Mouse (Mus musculus) spleen, adult 12 weeks (tissue): ENCODE measurements around the gene Ptpa.
"Not testable (repeated sequence)": the region's sequence is repeated elsewhere in the genome, so short reads cannot be mapped to it uniquely, and the experiment has no call there.

Experiments used
- DNase-seq: peaks from one replicate; pipeline ENCODE4 v3.0.0; 2022; ENCODE audit warnings: low spot score

Gene Ptpa

DNA sequence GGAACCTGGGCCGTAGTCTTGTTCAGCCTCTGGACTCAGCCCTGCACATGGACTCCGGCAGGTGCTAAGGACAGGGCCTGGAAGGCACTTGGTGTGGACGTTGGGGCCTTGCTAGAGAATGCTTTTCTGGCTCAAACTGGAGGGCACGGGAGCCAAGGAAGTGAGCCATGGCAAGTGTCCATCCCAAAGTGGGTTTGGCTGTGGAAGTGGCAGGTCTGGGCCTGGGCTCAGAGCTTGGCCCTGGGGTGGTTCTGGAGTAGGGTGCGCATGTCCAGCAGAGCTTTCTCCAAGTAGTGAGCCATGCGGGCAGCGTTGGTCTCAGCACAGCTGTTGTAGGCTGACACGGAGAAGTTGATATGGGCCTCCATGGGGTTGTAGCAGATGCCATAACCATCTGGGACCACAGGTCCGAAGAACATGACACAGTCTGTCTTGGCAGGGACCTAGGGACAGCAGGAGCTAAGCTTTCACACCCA is 13.4 kb upstream of the Ptpa start:
- DNase-seq = no peak

DNA sequence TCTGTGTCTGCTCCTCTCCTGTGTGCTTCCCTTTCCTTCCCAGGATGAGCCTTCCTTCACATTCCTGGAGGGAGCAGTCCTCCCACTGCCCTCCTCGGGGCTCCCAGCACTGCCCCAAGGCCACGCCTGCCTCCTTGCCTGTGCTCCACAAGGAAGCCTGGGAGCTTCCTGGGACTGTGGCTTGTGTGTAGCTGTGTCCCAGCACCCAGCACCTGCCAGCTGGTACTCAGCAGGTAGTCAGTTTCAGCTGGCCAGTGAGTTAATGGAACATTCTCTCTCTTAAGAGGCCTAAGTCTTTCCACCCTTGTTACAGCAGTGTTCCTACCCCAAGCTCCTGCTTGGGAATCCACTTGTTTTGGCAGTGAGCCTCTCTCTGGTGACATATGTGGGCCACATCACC is 13.0 kb upstream of the Ptpa start:
- no peak for DNase-seq

DNA sequence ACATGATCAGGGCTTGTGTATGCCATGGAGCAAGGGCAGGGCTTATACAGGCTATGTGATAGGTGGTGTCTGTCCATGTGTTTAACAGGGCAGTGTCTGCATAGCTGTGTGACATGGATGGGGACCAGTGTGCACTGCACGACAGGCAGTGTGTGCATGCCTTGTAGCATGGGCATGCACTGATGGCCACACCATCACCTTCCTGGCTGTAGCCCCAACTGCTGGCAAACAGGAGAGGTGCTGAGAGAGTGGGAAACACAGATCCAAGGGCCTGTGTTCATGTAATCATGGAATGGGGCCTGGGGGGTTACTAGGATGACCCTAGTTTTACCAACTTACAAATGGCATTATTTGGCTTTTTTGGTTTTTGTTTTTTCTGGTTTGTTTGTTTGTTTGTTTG is 12.0 kb upstream of the Ptpa start:
- DNase-seq = no peak

- DNase-seq = no peak
Observed at GRCm38 (mm10) chr2:30407221-30407620, 8.6 kb upstream of the Ptpa start.

- DNase-seq = no peak
Observed at GRCm38 (mm10) chr2:30407778-30408177, 8.1 kb upstream of the Ptpa start.

- no peak for DNase-seq
Observed at GRCm38 (mm10) chr2:30408452-30409100, 7.3 kb upstream of the Ptpa start.

DNA sequence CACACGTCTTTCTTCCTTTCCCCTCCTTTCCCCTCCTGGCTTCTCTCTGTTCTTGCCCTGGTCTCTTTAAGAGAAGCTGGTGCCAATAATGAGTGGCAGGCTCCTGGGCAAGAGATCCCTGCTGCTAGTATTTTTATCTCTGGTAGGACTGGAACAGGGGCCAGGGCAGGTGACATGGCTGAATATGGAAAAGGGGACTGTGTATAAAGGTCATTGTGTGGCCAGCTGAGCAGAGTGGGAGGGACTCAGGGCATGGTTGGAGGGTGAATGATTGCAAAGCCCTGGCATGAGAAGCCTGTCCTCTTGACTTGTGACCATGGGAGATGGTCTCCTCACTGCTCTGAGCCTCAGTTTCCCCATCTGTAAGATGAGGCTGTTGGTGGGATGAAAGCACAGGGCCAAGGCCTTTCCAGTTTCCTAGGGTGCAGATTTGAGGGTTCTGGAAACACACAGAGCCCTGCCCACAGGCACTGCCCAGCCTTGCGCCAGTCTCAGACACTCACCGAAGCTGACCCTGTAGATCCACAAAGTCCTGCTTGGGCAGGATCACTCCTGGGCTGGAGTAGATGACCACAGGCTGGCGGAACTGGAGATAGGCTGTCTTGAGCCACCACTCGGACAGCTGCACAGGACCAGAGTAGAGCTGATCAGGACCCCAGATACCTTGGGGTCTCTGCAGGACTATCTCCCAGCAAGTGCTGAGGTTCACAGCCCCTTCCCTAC is 6.2 kb upstream of the Ptpa start:
- DNase-seq = no peak

DNA sequence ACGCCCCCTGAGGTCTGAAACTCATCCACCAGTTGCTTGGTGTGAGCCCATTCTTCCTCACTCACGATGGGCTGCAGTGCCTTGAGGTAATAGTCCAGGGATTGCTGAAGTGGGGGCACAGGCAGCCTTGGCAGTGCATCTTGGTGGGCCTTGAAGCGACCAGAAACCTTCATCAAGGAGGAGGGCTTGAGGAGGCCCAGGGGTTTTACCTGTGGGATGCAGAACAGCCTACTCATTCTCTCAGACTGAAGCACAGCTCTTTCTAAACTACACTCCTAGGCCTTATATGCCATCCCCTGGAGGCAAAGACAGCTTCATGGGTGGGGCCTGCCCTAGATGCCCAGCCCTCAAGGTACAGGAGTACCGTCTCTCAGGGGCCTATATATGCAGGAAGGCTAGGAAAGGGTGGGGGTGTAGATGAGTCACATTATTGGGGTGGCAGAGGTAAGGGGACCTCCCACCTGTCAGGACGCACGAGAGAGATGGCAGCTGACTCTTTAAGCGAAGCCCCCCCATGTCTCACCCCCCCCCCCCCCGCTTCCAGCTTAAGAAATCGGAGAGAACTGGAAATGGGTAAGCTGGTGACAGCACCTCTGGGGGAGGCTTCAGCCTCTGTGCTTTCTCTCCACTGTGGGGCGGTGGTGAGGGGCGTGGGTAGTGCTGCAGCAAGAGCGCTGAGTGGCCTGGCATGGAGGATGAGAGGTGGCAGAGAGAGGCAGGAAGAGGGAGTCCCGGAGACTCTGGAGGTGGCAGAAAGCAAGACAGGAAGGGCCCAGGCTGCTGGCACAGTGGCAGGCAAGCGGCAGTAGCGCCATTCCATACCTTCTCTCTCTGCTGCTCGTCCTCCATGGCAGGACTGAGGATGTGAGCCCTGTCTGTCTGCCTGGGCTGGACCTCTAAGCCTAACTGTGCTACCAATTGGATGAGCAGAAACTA is 2.5 kb upstream of the Ptpa start:
- DNase-seq = no peak

DNA sequence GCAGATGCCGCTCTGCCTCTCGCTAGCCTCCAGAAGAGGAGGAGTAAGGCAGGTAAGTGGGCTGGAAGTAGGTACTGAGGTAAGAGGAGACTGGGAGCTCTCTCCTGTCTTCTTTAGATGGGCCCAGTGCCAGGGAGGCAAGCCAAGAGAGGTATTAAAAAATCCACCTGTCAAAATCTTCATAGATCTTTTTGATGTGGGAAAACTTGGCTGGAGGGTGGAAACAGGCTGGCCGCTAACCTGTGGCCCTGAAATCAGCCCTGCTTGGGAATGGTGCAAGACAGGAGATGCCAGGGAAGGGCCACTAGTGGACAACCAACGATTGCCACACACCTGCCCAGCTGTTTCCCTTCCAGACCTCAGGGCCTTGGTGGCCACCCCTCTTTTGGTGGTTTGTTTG is 1.7 kb upstream of the Ptpa start:
- no peak for DNase-seq

GRCm38 (mm10) chr2:30414681-30415080 is 1.2 kb upstream of the Ptpa start:
- no peak for DNase-seq

- DNase-seq = peak; percentile 89
Observed at GRCm38 (mm10) chr2:30415157-30415935, 493 bp upstream of the Ptpa start, which contains the start of gene Crat. TSS of gene Crat (minus strand) at chr2:30415813.

GRCm38 (mm10) chr2:30416649-30416965 is 768 bp downstream of the Ptpa start:
- DNase-seq = no peak

DNA sequence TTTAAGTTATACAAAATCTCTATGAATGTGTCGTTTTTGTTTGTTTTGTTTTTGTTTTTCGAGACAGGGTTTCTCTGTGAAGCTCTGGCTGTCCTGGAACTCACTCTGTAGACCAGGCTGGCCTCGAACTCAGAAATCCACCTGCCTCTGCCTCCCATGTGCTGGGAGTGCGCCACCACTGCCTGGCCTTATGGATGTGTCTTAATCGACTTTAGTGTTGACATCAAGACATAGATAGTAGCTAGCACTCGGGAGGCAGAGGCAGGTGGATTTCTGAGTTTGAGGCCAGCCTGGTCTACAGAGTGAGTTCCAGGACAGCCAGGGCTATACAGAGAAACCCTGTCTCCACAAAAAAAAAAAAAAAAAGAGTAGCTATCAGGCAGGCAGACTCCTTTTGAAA is 1.3 kb downstream of the Ptpa start:
- not testable (repeated sequence) for DNase-seq

DNA sequence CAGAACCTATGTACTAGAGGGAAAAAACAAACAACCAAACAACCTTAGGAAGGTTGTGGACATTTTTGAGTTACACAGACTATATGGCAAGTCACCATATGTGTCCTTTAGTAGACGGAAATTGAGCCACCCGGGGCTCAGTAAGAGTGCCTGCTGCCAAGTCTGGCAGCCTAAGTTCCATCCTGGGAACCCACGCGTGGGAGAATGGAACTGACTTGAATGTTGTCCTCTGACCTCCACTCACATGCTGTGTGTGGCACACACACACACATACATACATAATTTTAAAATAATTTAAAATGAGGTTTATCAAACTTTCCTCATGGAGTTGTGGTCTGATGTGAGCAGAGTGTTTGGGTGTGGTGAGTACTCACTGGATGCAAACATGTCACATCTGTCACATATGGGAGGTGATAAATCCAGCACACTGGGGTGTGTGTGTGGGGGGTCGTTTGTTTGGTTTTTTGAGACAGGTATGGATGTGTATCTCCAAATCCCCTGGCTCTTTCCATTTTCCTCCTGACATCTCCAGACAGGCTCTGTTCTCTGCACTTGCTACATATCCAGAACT is 1.8 kb downstream of the Ptpa start:
- peak; percentile 25 for DNase-seq

- no peak for DNase-seq
Observed at GRCm38 (mm10) chr2:30418259-30418658, 2.4 kb downstream of the Ptpa start.

GRCm38 (mm10) chr2:30419112-30419511 is 3.3 kb downstream of the Ptpa start:
- no peak for DNase-seq

GRCm38 (mm10) chr2:30421432-30421831 is 5.6 kb downstream of the Ptpa start:
- no peak for DNase-seq

DNA sequence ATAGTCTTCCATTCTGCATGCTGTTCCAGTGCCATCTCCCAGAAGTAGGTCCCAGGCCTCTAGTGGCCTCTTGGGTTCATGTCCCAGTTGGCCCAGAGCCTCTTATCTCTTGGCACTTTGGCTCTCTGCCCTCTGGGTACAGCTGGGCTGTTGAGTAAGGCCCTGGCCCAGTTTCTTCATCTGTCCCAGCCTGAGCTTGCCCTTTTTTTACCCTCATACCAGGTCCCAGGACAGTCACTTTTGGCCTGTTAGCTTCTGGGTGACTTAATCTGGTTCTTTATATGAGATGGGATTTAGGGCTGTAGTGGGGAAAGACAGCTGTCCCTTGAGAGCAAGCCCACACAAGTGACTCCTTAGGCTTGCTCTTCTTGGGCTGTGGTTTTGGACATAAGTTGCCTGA is 13.3 kb downstream of the Ptpa start:
- no peak for DNase-seq

- peak; percentile 49 for DNase-seq
Observed at GRCm38 (mm10) chr2:30435326-30436155, 19.7 kb downstream of the Ptpa start.

GRCm38 (mm10) chr2:30436156-30436545 is 20.3 kb downstream of the Ptpa start:
- no peak for DNase-seq

GRCm38 (mm10) chr2:30436809-30437208 is 21.0 kb downstream of the Ptpa start:
- DNase-seq = no peak
